Mouse (Mus musculus) ovary, adult 18-20 months (tissue): Measurements from ENCODE around the gene BC017158.

Source experiments
- DNase-seq: peaks from one replicate; pipeline ENCODE4 v3.0.0; 2022; ENCODE audit warnings: low spot score, mixed read lengths

The BC017158 gene

GRCm38 (mm10) chr7:128256783-128257334 lies 41.1 kb downstream of the BC017158 start:
- DNase-seq: peak; percentile 84

- no peak for DNase-seq
These were observed 42.2 kb downstream of the BC017158 start for GRCm38 (mm10) chr7:128255757-128256156.

- DNase-seq: no peak
These were observed 43.0 kb downstream of the BC017158 start for GRCm38 (mm10) chr7:128254978-128255377.

GRCm38 (mm10) chr7:128252609-128253008 lies 45.4 kb downstream of the BC017158 start:
- no peak for DNase-seq

GRCm38 (mm10) chr7:128251946-128252345 lies 46.0 kb downstream of the BC017158 start:
- no peak for DNase-seq

GRCm38 (mm10) chr7:128249998-128250397 lies 48.0 kb downstream of the BC017158 start:
- no peak for DNase-seq

GRCm38 (mm10) chr7:128248081-128249042 lies 49.6 kb downstream of the BC017158 start:
- DNase-seq: no peak

GRCm38 (mm10) chr7:128247443-128247842 lies 50.5 kb downstream of the BC017158 start:
- DNase-seq: peak; percentile 74

GRCm38 (mm10) chr7:128246496-128247391 lies 51.2 kb downstream of the BC017158 start, which contains the start of gene Tgfb1i1:
Gene Tgfb1i1 (plus strand): TSS chr7:128246812.
- DNase-seq: peak; percentile 63

- no peak for DNase-seq
These were observed 52.4 kb downstream of the BC017158 start for GRCm38 (mm10) chr7:128245547-128245946.

GRCm38 (mm10) chr7:128244410-128245025 lies 53.5 kb downstream of the BC017158 start:
- no peak for DNase-seq

- no peak for DNase-seq
These were observed 54.0 kb downstream of the BC017158 start for GRCm38 (mm10) chr7:128243921-128244320.

GRCm38 (mm10) chr7:128242331-128242730 lies 55.6 kb downstream of the BC017158 start:
- no peak for DNase-seq

- no peak for DNase-seq
These were observed 57.7 kb downstream of the BC017158 start for GRCm38 (mm10) chr7:128240131-128240784.

GRCm38 (mm10) chr7:128238991-128239390 lies 59.0 kb downstream of the BC017158 start:
- DNase-seq: no peak

- peak; percentile 100 for DNase-seq
These were observed 59.8 kb downstream of the BC017158 start, which contains the start of gene 9130023H24Rik for GRCm38 (mm10) chr7:128237927-128238778. Gene 9130023H24Rik (minus strand): TSS chr7:128238031.

- DNase-seq: no peak
These were observed 60.4 kb downstream of the BC017158 start for GRCm38 (mm10) chr7:128237593-128237926.

GRCm38 (mm10) chr7:128236856-128237592 lies 60.9 kb downstream of the BC017158 start, which contains the start of gene Armc5:
Gene Armc5 (plus strand): TSS chr7:128237342.
- peak; percentile 65 for DNase-seq

- DNase-seq: no peak
These were observed 61.5 kb downstream of the BC017158 start for GRCm38 (mm10) chr7:128236426-128236825.
